24 mouse cellular contexts compared by ENCODE assay signal in genomic region chr17:31370221-31370620, GRCm38 (mm10). TPM values are rescaled to one million over a fixed set of nuclear protein-coding genes. Genes with fewer than 3 reads are reported as not detected.
"Had no signal": no experiment of that assay in that cellular context is flagged by ENCODE, and none has a peak within 500 bp of the region (broad histone marks: within the 10 kb centered on the region; RNA-seq: fewer than 3 reads in every experiment).

No protein-coding gene starts in this region.

- H3K4me2 ChIP-seq: heart, embryonic 12.5 days; hindbrain, embryonic 12.5 days; hindbrain, embryonic 14.5 days; intestine, embryonic 15.5 days; limb, embryonic 12.5 days had no signal

- H3K4me3 ChIP-seq: gastrocnemius, adult 2 months; heart, embryonic 10.5 days; heart, embryonic 12.5 days; hindbrain, embryonic 10.5 days; hindbrain, embryonic 12.5 days; intestine, embryonic 15.5 days; layer of hippocampus, adult 2 months; left cerebral cortex, adult 2 months; limb, embryonic 10.5 days; limb, embryonic 12.5 days had no signal

- H3K27me3 ChIP-seq: hindbrain, embryonic 12.5 days; intestine, embryonic 15.5 days; limb, embryonic 12.5 days had no signal

- H3K9me3 ChIP-seq: heart, embryonic 10.5 days; heart, embryonic 12.5 days; hindbrain, embryonic 10.5 days; hindbrain, embryonic 12.5 days; intestine, embryonic 15.5 days; limb, embryonic 10.5 days; limb, embryonic 12.5 days had no signal

- H3K36me3 ChIP-seq: heart, embryonic 10.5 days; heart, embryonic 12.5 days; hindbrain, embryonic 10.5 days; hindbrain, embryonic 12.5 days; intestine, embryonic 15.5 days; limb, embryonic 10.5 days; limb, embryonic 12.5 days had no signal

- H3K4me1 ChIP-seq: heart, embryonic 10.5 days; heart, embryonic 12.5 days; intestine, embryonic 15.5 days; limb, embryonic 10.5 days; limb, embryonic 12.5 days had no signal

- H3K9ac ChIP-seq: heart, embryonic 12.5 days; hindbrain, embryonic 12.5 days; hindbrain, embryonic 14.5 days; intestine, embryonic 15.5 days; limb, embryonic 12.5 days had no signal

- DNase-seq: gastrocnemius, adult 2 months; gastrocnemius, postnatal 10 days; gastrocnemius, postnatal 25 days; heart, adult 18-20 months; heart, postnatal 10 days; heart, postnatal 4 days; kidney, adult 18-20 months; kidney, adult 8-10 months; kidney, postnatal 10 days; kidney, postnatal 25 days; kidney, postnatal 4 days had no signal

- ATAC-seq: hindbrain, embryonic 16.5 days; inflammation-experienced regulatory T-cells, adult 6 months; intestine, embryonic 15.5 days; intestine, postnatal 0 days had no signal

- H3K27ac ChIP-seq: gastrocnemius, adult 2 months; heart, embryonic 10.5 days; hindbrain, embryonic 10.5 days; hindbrain, embryonic 12.5 days; hindbrain, embryonic 14.5 days; intestine, embryonic 15.5 days; layer of hippocampus, adult 2 months; left cerebral cortex, adult 2 months; limb, embryonic 10.5 days; limb, embryonic 12.5 days had no signal

RNA-seq across cellular contexts. Expression of gene Pde9a, which starts 15.8 kb away (rescaled TPM):
- polyA plus RNA-seq: inflammation-experienced regulatory T-cells, adult 6 months had no signal
